Mouse (Mus musculus) C3H10T1/2 (cell line): Measurements from ENCODE around the gene Gdf7. TPM values are rescaled to one million over a fixed set of nuclear protein-coding genes. Genes with fewer than 3 reads are reported as not detected.

Experiments used
- polyA plus RNA-seq, 2 experiments: library from polyadenylated mRNA; unstranded; fragments of >200 nt; fragmentation: generic; extraction: Trizol; gene quantifications; one replicate each; pipeline ENCODE4 v1.2.1; 2012; ENCODE audit warnings: missing spikeins in 2 of 2

Gene Gdf7
- polyA plus RNA-seq, result under 1 TPM in 1 of 2 experiments, not detected in 1; 0.04 TPM

GRCm38 (mm10) chr12:8301841-8302431 lies at the start of gene Gdf7:
Gdf7 (minus strand) TSS chr12:8301954.

GRCm38 (mm10) chr12:8313270-8313771 lies 11.6 kb upstream of the Gdf7 start, which contains the start of gene Hs1bp3:
Hs1bp3 (plus strand) TSS chr12:8313432.

Other genes with a start within 250 kb of the Gdf7 start
- gene Ldah, start 93.8 kb downstream of the Gdf7 start, polyA plus RNA-seq, result 10 to 100 TPM in 1 of 2 experiments, 1 to 10 TPM in 1; 7.5 to 24.0 TPM
- 10 to 100 TPM; 11.5 to 25.9 TPM for gene Hs1bp3, start 11.5 kb upstream of the Gdf7 start, polyA plus RNA-seq
- gene Rhob, start 198.1 kb upstream of the Gdf7 start, polyA plus RNA-seq, result 10 to 100 TPM; 24.0 to 74.3 TPM